Mouse (Mus musculus): ENCODE results near the gene Gper1.

DNA sequence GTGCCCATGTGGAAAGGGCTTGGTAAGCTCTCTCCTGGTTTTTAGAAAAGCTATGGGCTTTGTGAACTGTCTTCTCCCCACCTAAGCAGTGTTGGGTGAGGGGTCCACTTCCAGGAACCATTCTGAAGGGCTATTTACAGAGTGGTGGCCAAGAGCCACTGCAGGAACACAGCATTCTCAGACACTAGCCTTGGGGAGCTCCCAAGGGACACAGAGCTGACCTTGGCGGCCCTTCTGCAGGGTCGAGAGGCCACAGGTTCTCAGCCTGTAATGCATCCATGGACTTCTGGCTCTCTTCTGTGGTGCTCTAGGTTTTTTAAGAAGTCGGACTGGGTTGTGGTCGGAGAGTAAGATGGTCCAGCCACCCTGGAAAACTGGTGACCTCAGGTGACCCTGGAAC is 12.9 kb upstream of the Gper1 start:
- TF ChIP-seq CTCF (IDR thresholded peaks at IDR 0.05; ENCODE audit: borderline replicate concordance, control insufficient read depth, extremely low read depth, insufficient read depth, low read length, poor library complexity) (no peak), POLR2A (IDR thresholded peaks at IDR 0.05; ENCODE audit: control insufficient read depth, extremely low read depth, insufficient read depth, low read length, poor library complexity) (no peak)
